Comparison of ENCODE assay signal across 1 mouse cellular context in genomic region chr8:95001655-95002054, GRCm38 (mm10).
TF ChIP-seq lines count a peak whose summit lies in the region.

No protein-coding gene starts in this region.

TF ChIP-seq in CH12.LX, 34 proteins besides CTCF, POLR2A, EP300 and RAD21:
- TF ChIP-seq ZNF384 (IDR thresholded peaks at IDR 0.05; ENCODE audit: low read depth, low read length), result no peak
- TF ChIP-seq MAFK (IDR thresholded peaks at IDR 0.05; ENCODE audit: insufficient replicate concordance, low read length), result no peak
- no peak for TF ChIP-seq KAT2A (IDR thresholded peaks at IDR 0.05; ENCODE audit: insufficient replicate concordance, low read length)
- TF ChIP-seq JUND (conservative IDR thresholded peaks at IDR 0.05; ENCODE audit: low read depth, low read length), result no peak
- no peak for TF ChIP-seq TBP (conservative IDR thresholded peaks at IDR 0.05; ENCODE audit: low read depth, low read length)
- peak; percentile 92 for TF ChIP-seq SMC3 (IDR thresholded peaks at IDR 0.05; ENCODE audit: low read depth, low read length)
- TF ChIP-seq CHD1 (IDR thresholded peaks at IDR 0.05; ENCODE audit: low read depth, low read length), result no peak
- TF ChIP-seq IRF4 (IDR thresholded peaks at IDR 0.05; ENCODE audit: low read depth, low read length), result no peak
- no peak for TF ChIP-seq MYC (IDR thresholded peaks at IDR 0.05; ENCODE audit: low read depth, low read length)
- no peak for TF ChIP-seq USF1 (IDR thresholded peaks at IDR 0.05; ENCODE audit: low read depth, low read length)
- TF ChIP-seq E2F4 (IDR thresholded peaks at IDR 0.05; ENCODE audit: insufficient replicate concordance, low read depth, low read length), result no peak
- no peak for TF ChIP-seq ZKSCAN1 (IDR thresholded peaks at IDR 0.05; ENCODE audit: borderline replicate concordance, low read depth, low read length)
- no peak for TF ChIP-seq JUN (IDR thresholded peaks at IDR 0.05; ENCODE audit: insufficient read depth, low read depth, low read length)
- TF ChIP-seq MAX (IDR thresholded peaks at IDR 0.05; ENCODE audit: low read length), result no peak
- TF ChIP-seq TCF12 (IDR thresholded peaks at IDR 0.05; ENCODE audit: low read depth, low read length), result no peak
- peak; percentile 68 for TF ChIP-seq BHLHE40 (IDR thresholded peaks at IDR 0.05; ENCODE audit: low read depth, low read length)
- peak; percentile 36; the same call in 1 of the 2 replicates for TF ChIP-seq ZC3H11A (IDR thresholded peaks at IDR 0.05; ENCODE audit: low read depth, low read length)
- TF ChIP-seq MXI1 (IDR thresholded peaks at IDR 0.05; ENCODE audit: low read depth, low read length), result no peak
- TF ChIP-seq USF2 (conservative IDR thresholded peaks at IDR 0.05; ENCODE audit: low read depth, low read length), result no peak
- TF ChIP-seq MAZ (IDR thresholded peaks at IDR 0.05; ENCODE audit: low read depth, low read length), result no peak
- TF ChIP-seq NELFE (IDR thresholded peaks at IDR 0.05; ENCODE audit: low read depth, low read length), result no peak
- TF ChIP-seq ELF1 (IDR thresholded peaks at IDR 0.05; ENCODE audit: low read depth, low read length), result peak; percentile 81
- TF ChIP-seq ETS1 (conservative IDR thresholded peaks at IDR 0.05; ENCODE audit: low read depth, low read length), result no peak
- no peak for TF ChIP-seq ZMIZ1 (IDR thresholded peaks at IDR 0.05; ENCODE audit: low read depth, low read length)
- no peak for TF ChIP-seq UBTF (IDR thresholded peaks at IDR 0.05; ENCODE audit: low read depth, low read length)
- TF ChIP-seq GABPA (IDR thresholded peaks at IDR 0.05; ENCODE audit: insufficient replicate concordance, low read depth, low read length), result no peak
- no peak for TF ChIP-seq HCFC1 (IDR thresholded peaks at IDR 0.05; ENCODE audit: low read depth, low read length)
- no peak for TF ChIP-seq RCOR1 (conservative IDR thresholded peaks at IDR 0.05; ENCODE audit: low read depth, low read length)
- no peak for TF ChIP-seq POLR2AphosphoS2 (IDR thresholded peaks at IDR 0.05; ENCODE audit: low read depth, low read length)
- no peak for TF ChIP-seq NRF1 (IDR thresholded peaks at IDR 0.05; ENCODE audit: low read depth, low read length)
- 0 out of 2 replicates have a peak, but pooled peaks have one; percentile 4 for TF ChIP-seq MEF2A (IDR thresholded peaks at IDR 0.05; ENCODE audit: borderline replicate concordance, low read depth, low read length)
TF ChIP-seq in CH12.LX: peak in this region for 5.
